Mouse (Mus musculus): ENCODE data around the gene Zfp865. TPM values are rescaled to one million over a fixed set of nuclear protein-coding genes. Genes with fewer than 3 reads are reported as not detected.

Zfp865 gene
- polyA plus RNA-seq (2015; fragmentation: Nextera tagmentation; extraction: Ambion mirVana) = 4.9 and 6.3 TPM in 2 replicates

DNA sequence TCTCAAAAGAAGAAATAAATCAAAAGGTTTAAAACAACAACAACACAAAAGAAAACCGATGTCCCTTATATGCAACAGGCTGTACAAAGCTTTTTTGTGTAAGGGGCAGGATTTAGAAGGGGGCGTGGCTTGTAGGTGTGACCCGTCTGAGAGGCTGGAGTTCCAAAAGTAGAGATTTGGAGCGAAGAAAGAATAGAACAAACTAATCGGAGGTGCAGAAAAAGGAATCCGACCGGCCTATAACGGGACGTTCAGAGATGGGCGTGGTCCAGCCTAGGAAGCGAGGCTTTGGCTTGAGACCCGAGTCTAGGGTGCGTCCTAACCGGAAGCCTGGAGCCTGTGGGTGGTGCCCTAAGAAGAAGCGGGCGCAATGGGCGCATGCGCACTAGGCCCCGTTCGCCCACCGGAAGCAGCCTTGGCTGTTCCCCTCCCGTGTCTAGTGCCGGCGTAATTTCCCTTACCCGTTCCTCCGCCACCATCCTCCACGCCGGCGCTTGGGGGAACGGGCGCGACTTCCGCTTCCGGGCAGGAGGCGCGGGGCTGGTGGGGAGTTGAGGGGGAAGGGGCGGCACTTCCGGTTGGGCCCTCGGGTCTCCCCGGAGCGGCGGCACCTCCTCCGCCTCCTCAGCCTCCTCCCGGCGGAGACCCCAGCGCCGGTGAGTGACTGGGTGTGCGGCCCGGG, at the start of gene Zfp865, which contains the start of gene Ccdc106:
Gene Zfp865 (plus strand): TSS at position 377 of the 682 bp plus-strand sequence.
Gene Ccdc106 (plus strand): TSS at position 554 of the 682 bp plus-strand sequence.
- Histone ChIP-seq H3K4me3 (peak within 1 kb of the TSS; percentile 79), H3K36me3 (peaks cover 40% of the 10 kb centered on the region), H3K27ac (peak within 1 kb of the TSS; percentile 98), H3K4me1 (peaks cover 32% of the 10 kb centered on the region), H3K4me2 (peak within 1 kb of the TSS; percentile 71), H3K27me3 (no peaks in the 10 kb centered on the region), H3K9ac (peak within 1 kb of the TSS; percentile 87), H3K9me3 (no peaks in the 10 kb centered on the region)
- ATAC-seq (ENCODE audit: insufficient number of reproducible peaks, low FRiP score, low TSS enrichment, low read depth) = peak; percentile 91
- under 1% methylated on average over 49 of the region's 49 CpGs for WGBS

DNA sequence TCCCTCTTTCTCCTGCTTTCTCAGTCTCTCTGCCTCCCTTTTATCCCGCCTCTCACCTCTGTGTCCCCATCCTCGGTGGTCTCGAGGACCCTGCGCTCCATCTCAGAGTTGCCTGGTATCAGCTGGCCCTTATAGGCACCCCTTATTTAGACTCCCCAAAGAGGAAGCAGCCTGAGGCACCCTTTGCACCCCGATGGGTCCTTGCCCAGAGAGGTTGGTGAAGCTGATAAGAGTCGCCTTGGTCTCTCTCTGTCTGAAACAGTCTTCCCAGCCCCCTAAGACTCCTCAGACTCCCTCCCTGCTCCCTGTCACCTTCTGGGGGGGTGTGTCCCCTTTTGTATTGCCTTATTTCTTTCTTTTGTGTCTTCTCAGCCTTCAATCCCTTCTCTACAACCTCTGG, 49.1 kb upstream of the Zfp865 start, which contains the start of gene Sbk3:
Gene Sbk3 (minus strand): TSS at position 101 of the 400 bp plus-strand sequence.
- no peak for ATAC-seq (ENCODE audit: insufficient number of reproducible peaks, low FRiP score, low TSS enrichment, low read depth)
- no peaks in the 10 kb centered on the region for H3K36me3 ChIP-seq
- H3K9ac ChIP-seq = no peak within 1 kb of the TSS
- H3K9me3 ChIP-seq = no peaks in the 10 kb centered on the region
- WGBS = 43% methylated on average over 6 of the region's 6 CpGs
- H3K4me3 ChIP-seq = no peak within 1 kb of the TSS
- H3K27ac ChIP-seq = no peak within 1 kb of the TSS
- no peaks in the 10 kb centered on the region for H3K27me3 ChIP-seq
- H3K4me2 ChIP-seq = no peak within 1 kb of the TSS
- 0 out of 2 replicates have a peak, but pooled peaks cover 6% of the 10 kb centered on the region for H3K4me1 ChIP-seq

DNA sequence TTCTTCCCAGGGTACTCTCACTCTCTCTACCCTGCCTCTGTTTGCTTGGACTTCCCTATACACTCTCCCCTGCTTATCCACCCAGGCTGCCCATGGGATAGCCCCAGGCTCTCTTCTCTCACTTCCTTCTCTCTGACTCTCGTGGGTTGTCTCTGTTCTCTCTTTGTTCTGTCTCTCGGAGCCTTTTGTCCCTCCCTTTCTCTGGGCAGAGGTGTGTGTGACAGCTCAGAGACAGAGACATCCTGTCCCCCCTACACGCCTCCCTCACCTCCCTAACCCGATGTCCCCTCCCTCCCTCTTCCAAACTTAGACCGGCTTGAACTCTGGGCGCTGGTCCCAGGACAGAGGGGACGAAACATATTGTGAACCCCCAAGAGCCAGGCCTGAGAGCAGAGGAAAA, 48.5 kb upstream of the Zfp865 start:
- no peaks in the 10 kb centered on the region for H3K36me3 ChIP-seq
- no peak overlapping the region for H3K27ac ChIP-seq
- 28% methylated on average over 7 of the region's 7 CpGs for WGBS
- no peak overlapping the region for H3K4me3 ChIP-seq
- H3K9ac ChIP-seq = no peak overlapping the region
- H3K4me1 ChIP-seq = 0 out of 2 replicates have a peak, but pooled peaks cover 6% of the 10 kb centered on the region
- H3K4me2 ChIP-seq = no peak overlapping the region
- ATAC-seq (ENCODE audit: insufficient number of reproducible peaks, low FRiP score, low TSS enrichment, low read depth) = no peak
- H3K9me3 ChIP-seq = no peaks in the 10 kb centered on the region
- no peaks in the 10 kb centered on the region for H3K27me3 ChIP-seq

DNA sequence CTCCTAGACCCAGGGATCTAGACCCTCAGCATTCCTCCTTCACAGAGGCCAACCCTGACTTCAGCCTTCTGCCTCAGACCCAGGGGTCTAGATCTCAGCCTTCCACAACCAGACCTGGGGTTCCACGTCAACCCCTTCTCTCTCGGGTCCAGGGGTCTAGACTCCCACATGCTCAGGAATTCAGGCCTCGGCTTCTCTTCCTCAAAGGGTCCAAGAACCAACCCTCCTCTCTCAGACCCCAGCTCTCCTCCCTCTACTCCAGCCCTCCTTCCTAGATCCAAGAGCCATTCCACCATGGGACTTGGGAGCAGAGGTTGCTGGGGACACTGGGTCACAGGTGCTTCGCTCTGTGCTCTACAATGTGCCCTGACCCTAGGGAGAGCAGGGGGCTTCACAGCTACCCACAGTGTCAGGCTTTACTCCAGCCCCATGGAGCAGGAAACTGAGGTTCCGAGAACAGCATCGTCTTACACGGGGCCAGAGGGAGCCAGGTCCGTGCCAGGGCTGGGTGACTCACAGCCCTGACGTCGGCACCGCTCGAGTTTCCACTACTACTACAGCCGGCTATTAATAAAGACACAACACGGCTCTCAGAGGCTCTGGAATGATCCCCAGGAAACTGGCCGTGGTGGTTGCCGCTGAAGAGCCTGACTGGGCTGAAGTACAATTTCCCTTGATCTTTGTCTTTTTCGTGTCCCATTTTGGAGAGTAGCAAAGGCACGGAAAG, 47.7 kb upstream of the Zfp865 start:
- no peaks in the 10 kb centered on the region for H3K27me3 ChIP-seq
- peak; percentile 62; the same call in 1 of the 2 replicates for ATAC-seq (ENCODE audit: insufficient number of reproducible peaks, low FRiP score, low TSS enrichment, low read depth)

GRCm38 (mm10) chr7:4975455-4975854, 44.7 kb upstream of the Zfp865 start:
- Histone ChIP-seq H3K4me2 (no peak overlapping the region), H3K27me3 (no peaks in the 10 kb centered on the region), H3K4me1 (0 out of 2 replicates have a peak, but pooled peaks cover 6% of the 10 kb centered on the region), H3K4me3 (no peak overlapping the region), H3K9me3 (no peaks in the 10 kb centered on the region), H3K9ac (no peak overlapping the region), H3K27ac (no peak overlapping the region), H3K36me3 (no peaks in the 10 kb centered on the region)
- ATAC-seq (ENCODE audit: insufficient number of reproducible peaks, low FRiP score, low TSS enrichment, low read depth) = no peak
- WGBS = 46% methylated on average over 4 of the region's 4 CpGs

More for the DNA sequence above, 47.7 kb upstream of the Zfp865 start:
- WGBS = 63% methylated on average over 18 of the region's 18 CpGs
- Histone ChIP-seq H3K27ac (no peak overlapping the region), H3K9ac (no peak overlapping the region), H3K9me3 (no peaks in the 10 kb centered on the region), H3K4me1 (0 out of 2 replicates have a peak, but pooled peaks cover 6% of the 10 kb centered on the region), H3K36me3 (no peaks in the 10 kb centered on the region), H3K4me3 (no peak overlapping the region), H3K4me2 (no peak overlapping the region)

GRCm38 (mm10) chr7:4976832-4977231, 43.3 kb upstream of the Zfp865 start:
- Histone ChIP-seq H3K9ac (no peak overlapping the region), H3K4me1 (0 out of 2 replicates have a peak, but pooled peaks cover 6% of the 10 kb centered on the region), H3K36me3 (no peaks in the 10 kb centered on the region), H3K27me3 (no peaks in the 10 kb centered on the region), H3K27ac (no peak overlapping the region), H3K4me3 (no peak overlapping the region), H3K9me3 (no peaks in the 10 kb centered on the region), H3K4me2 (no peak overlapping the region)
- 92% methylated on average over 7 of the region's 7 CpGs for WGBS
- ATAC-seq (ENCODE audit: insufficient number of reproducible peaks, low FRiP score, low TSS enrichment, low read depth) = no peak

DNA sequence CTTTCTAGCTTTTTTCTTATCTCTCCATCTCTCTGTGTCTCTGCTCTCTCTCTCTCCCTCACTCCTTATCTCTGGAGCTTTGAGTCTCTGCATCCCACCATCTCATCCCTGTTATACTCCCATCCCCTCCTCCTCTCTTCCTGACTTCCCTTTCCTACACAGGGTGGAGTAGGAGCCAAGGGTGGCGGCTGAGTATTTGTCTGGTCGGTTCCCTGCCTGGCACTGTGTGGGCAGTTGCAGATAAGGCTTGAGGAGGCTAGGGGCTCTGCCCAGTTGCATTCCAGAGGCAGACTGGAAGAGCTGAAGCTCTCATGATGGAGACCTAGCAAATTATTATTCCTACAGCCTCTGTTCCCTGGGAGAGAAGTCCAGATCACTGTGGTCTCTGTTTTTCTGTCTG, 31.9 kb upstream of the Zfp865 start:
- Histone ChIP-seq H3K4me2 (no peak overlapping the region), H3K27ac (no peak overlapping the region), H3K9ac (no peak overlapping the region), H3K9me3 (0 out of 2 replicates have a peak, but pooled peaks cover 5% of the 10 kb centered on the region), H3K36me3 (peaks cover 20% of the 10 kb centered on the region), H3K4me1 (0 out of 2 replicates have a peak, but pooled peaks cover 2% of the 10 kb centered on the region), H3K4me3 (no peak overlapping the region), H3K27me3 (peaks cover under 1% of the 10 kb centered on the region; the same call in 1 of the 2 replicates)
- 54% methylated on average over 2 of the region's 2 CpGs for WGBS
- no peak for ATAC-seq (ENCODE audit: insufficient number of reproducible peaks, low FRiP score, low TSS enrichment, low read depth)

DNA sequence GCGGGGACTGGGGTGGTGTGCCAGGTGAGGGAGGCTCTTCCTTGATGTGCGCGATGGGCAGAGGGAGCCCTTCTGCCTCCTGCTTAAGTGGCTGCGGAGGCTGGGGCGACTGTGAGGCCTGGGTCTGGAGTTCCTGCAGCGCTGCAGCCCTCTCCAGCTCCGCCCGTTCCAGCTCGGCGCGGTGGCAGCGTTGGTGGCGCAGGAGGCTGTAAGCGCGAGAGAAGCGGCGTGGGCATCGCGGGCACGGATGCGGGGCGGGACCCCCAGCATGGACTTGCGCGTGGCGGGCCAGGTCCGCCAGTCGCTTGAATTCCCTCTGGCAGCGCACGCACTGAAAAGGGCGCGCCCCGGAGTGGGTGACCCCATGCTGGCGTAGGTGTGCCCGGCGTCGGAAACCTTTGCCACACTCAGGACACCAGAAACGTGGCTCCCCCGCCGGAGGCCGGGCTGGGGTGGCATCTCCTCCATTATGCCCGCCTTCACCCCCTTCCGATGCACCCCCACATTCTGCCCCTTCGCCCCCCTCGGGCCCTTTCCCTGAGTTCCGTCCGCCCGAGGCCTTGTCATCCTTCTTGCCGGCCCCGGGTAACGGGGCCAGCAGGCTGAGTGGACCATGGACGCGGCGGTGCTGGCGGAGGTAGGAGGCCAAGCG, 26.7 kb upstream of the Zfp865 start:
- ATAC-seq (ENCODE audit: insufficient number of reproducible peaks, low FRiP score, low TSS enrichment, low read depth) = no peak
- H3K27me3 ChIP-seq = peaks cover 12% of the 10 kb centered on the region
- H3K4me2 ChIP-seq = no peak overlapping the region
- H3K9ac ChIP-seq = no peak overlapping the region
- no peak overlapping the region for H3K4me3 ChIP-seq
- no peak overlapping the region for H3K27ac ChIP-seq
- 47% methylated on average over 55 of the region's 55 CpGs for WGBS
- peaks cover 30% of the 10 kb centered on the region for H3K4me1 ChIP-seq
- H3K9me3 ChIP-seq = 0 out of 2 replicates have a peak, but pooled peaks cover 5% of the 10 kb centered on the region
- H3K36me3 ChIP-seq = peaks cover 35% of the 10 kb centered on the region

DNA sequence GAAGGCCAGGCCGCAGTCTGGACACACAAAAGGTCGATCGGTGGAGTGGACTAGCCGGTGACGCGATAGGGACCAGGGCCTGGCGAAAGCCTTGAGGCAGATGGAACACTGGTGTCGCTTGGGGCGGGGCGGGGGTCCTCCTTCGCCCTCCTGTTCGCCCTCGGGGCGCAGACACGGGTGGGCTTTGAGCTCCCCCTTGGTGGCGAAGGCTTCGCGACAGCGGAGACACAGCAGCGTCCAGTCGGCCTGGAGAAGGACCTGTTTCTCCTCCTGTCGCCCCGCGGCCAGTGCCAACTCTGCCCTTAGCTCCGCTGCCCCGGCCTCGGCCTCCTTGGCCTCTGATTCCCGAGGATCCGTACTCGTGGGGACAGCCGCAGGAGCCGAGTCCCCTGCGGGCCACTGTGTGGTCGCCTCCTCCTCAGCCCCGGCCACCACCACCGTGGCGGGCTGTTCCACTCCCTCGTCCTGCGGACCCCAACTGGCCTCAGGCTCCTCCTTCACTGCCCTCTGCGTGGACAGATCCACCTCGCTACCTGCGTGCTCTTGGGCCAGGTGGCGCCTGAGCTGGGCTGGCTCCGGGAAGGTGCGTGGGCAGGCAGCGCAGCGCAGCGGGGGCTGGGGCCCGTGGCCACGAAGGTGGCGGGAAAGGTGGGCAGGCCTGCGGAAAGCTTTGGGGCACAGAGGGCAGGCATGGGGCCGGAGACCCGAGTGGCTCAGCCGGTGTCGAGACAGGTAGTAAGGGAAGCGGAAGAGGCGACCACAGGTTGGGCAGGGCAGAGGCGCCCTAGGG, 26.0 kb upstream of the Zfp865 start:
- peaks cover 35% of the 10 kb centered on the region for H3K36me3 ChIP-seq

GRCm38 (mm10) chr7:4995268-4996002, 24.7 kb upstream of the Zfp865 start:
- Histone ChIP-seq H3K9ac (peak overlapping the region; percentile 74), H3K4me2 (peak overlapping the region; percentile 81), H3K27ac (peak overlapping the region; percentile 52), H3K4me1 (peaks cover 30% of the 10 kb centered on the region), H3K27me3 (peaks cover 12% of the 10 kb centered on the region), H3K36me3 (peaks cover 35% of the 10 kb centered on the region), H3K9me3 (0 out of 2 replicates have a peak, but pooled peaks cover 5% of the 10 kb centered on the region), H3K4me3 (peak overlapping the region; percentile 60)
- ATAC-seq (ENCODE audit: insufficient number of reproducible peaks, low FRiP score, low TSS enrichment, low read depth) = peak; percentile 40; the same call in 1 of the 2 replicates
- 4% methylated on average over 19 of the region's 19 CpGs for WGBS

More for the DNA sequence above, 26.0 kb upstream of the Zfp865 start:
- peaks cover 30% of the 10 kb centered on the region for H3K4me1 ChIP-seq
- WGBS = 55% methylated on average over 59 of the region's 59 CpGs
- no peak overlapping the region for H3K4me2 ChIP-seq
- H3K27me3 ChIP-seq = peaks cover 12% of the 10 kb centered on the region
- H3K9me3 ChIP-seq = 0 out of 2 replicates have a peak, but pooled peaks cover 5% of the 10 kb centered on the region
- no peak overlapping the region for H3K9ac ChIP-seq
- ATAC-seq (ENCODE audit: insufficient number of reproducible peaks, low FRiP score, low TSS enrichment, low read depth) = no peak
- H3K27ac ChIP-seq = no peak overlapping the region
- peak overlapping the region; percentile 60; the same call in 1 of the 2 replicates for H3K4me3 ChIP-seq
